Mouse (Mus musculus) CH12.LX (cell line): ENCODE measurements at regions not wholly inside any gene's neighbourhood (a gene's known extent, or its start where the extent isn't known, plus 50 kb on each side); places are given as distances from the start of the nearest gene placed in this dataset.
A peak's percentile ranks its signal among the peaks of the same experiment; 100 is the strongest.

Source experiments
- DNase-seq: peaks from one replicate; pipeline ENCODE4 v3.0.0-alpha.2; 2013; ENCODE audit errors: extremely low read depth
- H3K27ac ChIP-seq: 2 replicates; pipeline ENCODE4 v1.5.1; 2012; ENCODE audit warnings: low read depth, mild to moderate bottlenecking, control low read depth, moderate library complexity; ENCODE audit not compliant: insufficient read depth
- H3K27me3 ChIP-seq: replicated peaks from 2 replicates; pipeline ENCODE3; 2012; ENCODE audit warnings: inconsistent platforms
- H3K36me3 ChIP-seq, 2 experiments: replicated peaks in 1 of 2; 2 replicates each; pipeline versions ENCODE3 to v1.6.1; 2012; ENCODE audit warnings: inconsistent platforms in 1 of 2, low read length in 1 of 2, mild to moderate bottlenecking in 1 of 2, mixed read lengths in 1 of 2, moderate library complexity in 1 of 2; ENCODE audit not compliant: control insufficient read depth in 1 of 2, insufficient read depth in 1 of 2
- H3K4me1 ChIP-seq, 2 experiments: 2 replicates each; pipeline ENCODE4 v1.6.1; 2012; ENCODE audit warnings: inconsistent platforms in 1 of 2, moderate library complexity in 1 of 2; ENCODE audit not compliant: insufficient read depth in 2 of 2, control insufficient read depth in 1 of 2
- H3K4me2 ChIP-seq: 2 replicates; pipeline ENCODE4 v1.6.1; 2012; ENCODE audit warnings: low read depth, mild to moderate bottlenecking, control low read depth; ENCODE audit not compliant: poor library complexity, insufficient read depth, severe bottlenecking
- H3K4me3 ChIP-seq, 3 experiments: fragments of 150-350 bp in 1 of 3; sonication (generic) in 1 of 3; replicated peaks in 1 of 3; 2 replicates each; pipeline versions ENCODE3 to v1.5.1; 2011 to 2012; ENCODE audit warnings: low read depth in 2 of 3, low read length in 2 of 3, mild to moderate bottlenecking in 2 of 3, moderate library complexity in 2 of 3, control low read depth in 1 of 3, improper control_type of control experiment in 1 of 3, inconsistent platforms in 1 of 3, mixed read lengths in 1 of 3; ENCODE audit not compliant: poor library complexity in 1 of 3
- H3K79me2 ChIP-seq: replicated peaks from 2 replicates; pipeline ENCODE4 v1.6.1; 2012; ENCODE audit warnings: mild to moderate bottlenecking, moderate library complexity; ENCODE audit not compliant: control insufficient read depth, poor library complexity, insufficient read depth, severe bottlenecking; ENCODE audit errors: extremely low read depth
- H3K9ac ChIP-seq: 2 replicates; pipeline ENCODE4 v1.6.1; 2012; ENCODE audit warnings: low read depth, mild to moderate bottlenecking, control low read depth, moderate library complexity; ENCODE audit not compliant: insufficient read depth
- H3K9me3 ChIP-seq: replicated peaks from 2 replicates; pipeline ENCODE3; 2012; ENCODE audit warnings: low read length, inconsistent platforms, mixed read lengths
- CHD1 ChIP-seq: IDR thresholded peaks from 2 replicates; pipeline ENCODE4 v1.6.1; 2012; ENCODE audit warnings: low read depth, low read length, improper control_type of control experiment, inconsistent platforms
- ELF1 ChIP-seq: IDR thresholded peaks from 2 replicates; pipeline ENCODE4 v1.6.1; 2014; ENCODE audit warnings: low read depth, mild to moderate bottlenecking, inconsistent platforms, low read length, improper control_type of control experiment
- EP300 ChIP-seq: IDR thresholded peaks from 2 replicates; pipeline ENCODE4 v1.6.1; 2011; ENCODE audit warnings: low read length, improper control_type of control experiment
- JUN ChIP-seq: IDR thresholded peaks from 2 replicates; pipeline ENCODE4 v1.6.1; 2011; ENCODE audit warnings: low read depth, mild to moderate bottlenecking, low read length, improper control_type of control experiment, moderate library complexity; ENCODE audit not compliant: insufficient read depth
- MAZ ChIP-seq: IDR thresholded peaks from 2 replicates; pipeline ENCODE4 v1.6.1; 2012; ENCODE audit warnings: low read depth, mild to moderate bottlenecking, inconsistent platforms, low read length, improper control_type of control experiment, moderate library complexity
- MYC ChIP-seq: IDR thresholded peaks from 2 replicates; pipeline ENCODE4 v1.6.1; 2011; ENCODE audit warnings: low read depth, mild to moderate bottlenecking, improper control_type of control experiment, low read length
- PAX5 ChIP-seq: IDR thresholded peaks from 2 replicates; pipeline ENCODE4 v1.6.1; 2012; ENCODE audit warnings: low read length, inconsistent platforms, mixed read lengths
- RAD21 ChIP-seq: IDR thresholded peaks from 2 replicates; pipeline ENCODE4 v1.6.1; 2011; ENCODE audit warnings: low read depth, mild to moderate bottlenecking, low read length, improper control_type of control experiment, moderate library complexity
- TBP ChIP-seq: conservative IDR thresholded peaks from 2 replicates; pipeline ENCODE4 v1.6.1; 2011; ENCODE audit warnings: low read depth, low read length, improper control_type of control experiment
- TCF12 ChIP-seq: IDR thresholded peaks from 2 replicates; pipeline ENCODE4 v1.6.1; 2014; ENCODE audit warnings: low read depth, mild to moderate bottlenecking, inconsistent platforms, low read length, improper control_type of control experiment
- UBTF ChIP-seq: IDR thresholded peaks from 2 replicates; pipeline ENCODE4 v1.6.1; 2012; ENCODE audit warnings: low read depth, mild to moderate bottlenecking, inconsistent platforms, low read length, improper control_type of control experiment, moderate library complexity
- USF2 ChIP-seq: conservative IDR thresholded peaks from 2 replicates; pipeline ENCODE4 v1.6.1; 2011; ENCODE audit warnings: low read depth, low read length, improper control_type of control experiment
- dilution Hi-C: fragments of 300-500 bp; cut with MboI; formaldehyde crosslinking; loops from 2 replicates; pipeline ENCODE4 v1.14.3; 2020; ENCODE audit warnings: low sequenced_read_pairs; ENCODE audit not compliant: extremely low pct_unique_long_range_greater_than_20kb, extremely low pct_ligation_motif_present
- in situ Hi-C: fragments of 300-500 bp; cut with MboI; formaldehyde crosslinking; loops from 3 replicates; pipeline ENCODE4 v1.14.3; 2019; ENCODE audit warnings: low sequenced_read_pairs, low pct_ligation_motif_present, low pct_unique_long_range_greater_than_20kb, mixed read lengths

DNA sequence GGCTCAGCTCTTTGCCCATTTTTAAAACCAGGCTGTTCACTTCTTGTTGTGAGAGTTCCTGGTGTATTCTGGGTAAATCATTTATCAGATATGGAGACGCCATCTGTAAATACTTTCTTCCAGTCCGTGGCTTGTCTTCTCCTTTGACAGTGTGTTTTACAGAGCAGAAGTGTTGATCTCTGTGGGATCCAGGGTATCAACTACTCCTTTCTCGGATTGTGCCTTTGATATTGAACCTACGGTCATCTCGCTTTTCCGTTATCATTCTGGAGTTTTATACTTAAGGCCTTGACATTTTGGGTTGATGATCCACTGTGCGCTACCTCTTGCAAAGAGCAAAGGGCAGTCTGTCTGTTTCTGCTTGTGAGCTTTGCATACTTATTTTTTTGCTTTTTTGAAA lies 115.0 kb upstream of the Frmd6 start:
- no peaks in the 10 kb centered on the region for H3K36me3 ChIP-seq
- TF ChIP-seq MAZ (no peak), RAD21 (no peak), MYC (no peak), TCF12 (no peak), CHD1 (no peak)
- no peak overlapping the region for H3K9ac ChIP-seq
- no peak overlapping the region for H3K4me3 ChIP-seq
- no peaks in the 10 kb centered on the region for H3K27me3 ChIP-seq
- no peak overlapping the region for H3K27ac ChIP-seq
- no peak for DNase-seq
- H3K4me1 ChIP-seq: peaks cover 23 to 49% of the 10 kb centered on the region in 2 experiments
- H3K4me2 ChIP-seq: no peak overlapping the region
- no peaks in the 10 kb centered on the region for H3K79me2 ChIP-seq
- no peaks in the 10 kb centered on the region for H3K9me3 ChIP-seq
- in situ Hi-C loops (no loop called here), dilution Hi-C loops (no loop called here)

DNA sequence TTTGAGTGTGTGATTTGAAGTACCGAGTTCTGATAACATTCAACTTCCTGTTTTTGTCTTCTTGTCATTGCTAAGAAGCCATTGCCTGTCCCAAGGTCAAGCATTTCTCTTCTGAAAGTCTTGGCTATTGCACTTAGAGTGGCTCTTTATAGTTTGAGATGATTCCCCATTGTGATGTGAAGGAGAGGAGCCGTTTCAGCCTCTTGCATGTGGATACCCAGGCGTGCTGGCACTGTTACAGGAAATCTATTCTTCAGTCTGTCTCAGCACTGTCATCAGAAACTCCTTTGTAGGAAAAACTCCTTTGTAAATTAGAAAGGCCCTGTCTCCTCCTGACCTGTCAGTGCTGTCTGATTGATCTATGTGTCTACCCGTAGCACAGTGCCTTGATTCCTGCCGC lies 114.3 kb upstream of the Frmd6 start:
- no peaks in the 10 kb centered on the region for H3K27me3 ChIP-seq
- TF ChIP-seq TBP: no peak
- TF ChIP-seq JUN: no peak
- no peak for TF ChIP-seq PAX5
- peak; percentile 32; the same call in 1 of the 2 replicates for TF ChIP-seq ELF1
- no peak for TF ChIP-seq UBTF
- no peak for TF ChIP-seq USF2
- H3K9ac ChIP-seq: no peak overlapping the region
- H3K36me3 ChIP-seq: no peaks in the 10 kb centered on the region
- no peaks in the 10 kb centered on the region for H3K79me2 ChIP-seq
- DNase-seq: no peak
- no peak overlapping the region for H3K4me2 ChIP-seq
- no peak overlapping the region for H3K4me3 ChIP-seq
- in situ Hi-C loops: no loop called here
- H3K4me1 ChIP-seq: peaks cover 23 to 49% of the 10 kb centered on the region in 2 experiments
- no peak overlapping the region for H3K27ac ChIP-seq
- peaks cover 3% of the 10 kb centered on the region for H3K9me3 ChIP-seq
- dilution Hi-C loops: no loop called here

DNA sequence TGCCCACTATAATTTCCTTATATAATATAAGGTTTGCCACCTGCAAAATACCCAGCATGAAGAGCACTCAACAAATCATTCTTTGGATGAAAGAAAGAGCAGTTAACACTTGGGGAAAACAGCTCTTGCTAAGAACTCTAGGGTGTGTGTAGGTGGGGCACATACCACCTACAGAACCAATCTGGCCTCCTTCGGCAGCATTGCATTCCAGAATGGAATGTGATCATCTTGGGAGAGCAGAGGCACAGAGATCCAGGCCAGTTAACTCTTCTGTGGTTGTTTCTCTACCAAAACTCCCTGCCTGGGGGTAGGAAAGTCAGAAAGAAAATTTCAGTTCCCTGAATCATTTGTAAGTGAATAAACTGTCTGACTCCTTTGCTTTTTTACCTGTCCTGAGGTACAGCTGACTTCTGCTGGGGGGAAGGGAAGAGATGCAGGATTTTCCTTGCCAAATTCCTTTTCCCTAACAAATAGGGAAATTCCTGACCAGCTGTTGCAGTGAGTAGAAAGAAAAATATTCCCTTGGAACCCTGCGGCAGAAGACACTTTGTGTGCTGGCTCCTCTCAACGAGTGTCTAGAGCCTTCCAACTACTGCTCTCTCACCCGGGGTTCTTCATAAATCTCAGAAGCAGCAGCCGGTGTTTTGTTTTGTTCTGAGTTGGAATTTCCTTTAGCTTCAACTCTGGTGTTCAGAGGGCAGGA lies 112.8 kb upstream of the Frmd6 start:
- no peak for DNase-seq
- H3K27ac ChIP-seq: no peak overlapping the region

More for the DNA sequence above, 112.8 kb upstream of the Frmd6 start:
- Histone ChIP-seq H3K4me2 (peak overlapping the region; percentile 56; the same call in 1 of the 2 replicates), H3K27me3 (no peaks in the 10 kb centered on the region), H3K4me1 (peaks cover 16 to 39% of the 10 kb centered on the region in 2 experiments), H3K9me3 (peaks cover 3% of the 10 kb centered on the region), H3K79me2 (no peaks in the 10 kb centered on the region), H3K9ac (no peak overlapping the region), H3K4me3 (no peak overlapping the region), H3K36me3 (no peaks in the 10 kb centered on the region)
- in situ Hi-C loops: no loop called here
- TF ChIP-seq EP300 (0 out of 2 replicates have a peak, but pooled peaks have one; percentile 13), USF2 (no peak)
- dilution Hi-C loops: no loop called here
